Mouse (Mus musculus): ENCODE measurements at regions not wholly inside any gene's neighbourhood (a gene's known extent, or its start where the extent isn't known, plus 50 kb on each side); places are given as distances from the start of the nearest gene placed in this dataset.
"Not testable (repeated sequence)": the region's sequence is repeated elsewhere in the genome, so short reads cannot be mapped to it uniquely, and the experiment has no call there.

GRCm38 (mm10) chr9:43857988-43858387 lies 114.2 kb downstream of the Nectin1 start:
- DNase-seq (ENCODE audit: low read depth), result no peak

- DNase-seq (ENCODE audit: low read depth), result no peak
These were observed 115.0 kb downstream of the Nectin1 start for GRCm38 (mm10) chr9:43858761-43859160.

- no peak for DNase-seq (ENCODE audit: low read depth)
These were observed 116.5 kb downstream of the Nectin1 start for GRCm38 (mm10) chr9:43860264-43860663.

- DNase-seq (ENCODE audit: low read depth), result no peak
These were observed 117.6 kb downstream of the Nectin1 start for GRCm38 (mm10) chr9:43861375-43861774.

- not testable (repeated sequence) for DNase-seq (ENCODE audit: low read depth)
These were observed 118.2 kb downstream of the Nectin1 start for GRCm38 (mm10) chr9:43862034-43862433.

- DNase-seq (ENCODE audit: low read depth), result no peak
These were observed 120.0 kb downstream of the Nectin1 start for GRCm38 (mm10) chr9:43863609-43864397.

GRCm38 (mm10) chr9:43866802-43867201 lies 123.0 kb downstream of the Nectin1 start:
- DNase-seq (ENCODE audit: low read depth), result no peak

- no peak for DNase-seq (ENCODE audit: low read depth)
These were observed 130.1 kb downstream of the Nectin1 start for GRCm38 (mm10) chr9:43873841-43874240.

GRCm38 (mm10) chr9:43874332-43874731 lies 130.5 kb downstream of the Nectin1 start:
- no peak for DNase-seq (ENCODE audit: low read depth)

GRCm38 (mm10) chr9:43879220-43879968 lies 135.6 kb downstream of the Nectin1 start:
- no peak for DNase-seq (ENCODE audit: low read depth)

GRCm38 (mm10) chr9:43879969-43880396 lies 136.2 kb downstream of the Nectin1 start:
- no peak for DNase-seq (ENCODE audit: low read depth)

- no peak for DNase-seq (ENCODE audit: low read depth)
These were observed 149.3 kb downstream of the Nectin1 start for GRCm38 (mm10) chr9:43893086-43893485.

- DNase-seq (ENCODE audit: low read depth), result no peak
These were observed 143.9 kb upstream of the Thy1 start for GRCm38 (mm10) chr9:43899239-43899638.

- no peak for DNase-seq (ENCODE audit: low read depth)
These were observed 134.9 kb upstream of the Thy1 start for GRCm38 (mm10) chr9:43908325-43908724.

GRCm38 (mm10) chr9:43915015-43915414 lies 128.2 kb upstream of the Thy1 start:
- no peak for DNase-seq (ENCODE audit: low read depth)

- no peak for DNase-seq (ENCODE audit: low read depth)
These were observed 125.7 kb upstream of the Thy1 start for GRCm38 (mm10) chr9:43917467-43917866.

- no peak for DNase-seq (ENCODE audit: low read depth)
These were observed 124.2 kb upstream of the Thy1 start for GRCm38 (mm10) chr9:43919010-43919409.

GRCm38 (mm10) chr9:43920053-43920754 lies 123.0 kb upstream of the Thy1 start:
- DNase-seq (ENCODE audit: low read depth), result peak; percentile 73

GRCm38 (mm10) chr9:43922231-43922630 lies 121.0 kb upstream of the Thy1 start:
- no peak for DNase-seq (ENCODE audit: low read depth)

- DNase-seq (ENCODE audit: low read depth), result no peak
These were observed 120.1 kb upstream of the Thy1 start for GRCm38 (mm10) chr9:43923088-43923487.

GRCm38 (mm10) chr9:43924795-43925194 lies 118.4 kb upstream of the Thy1 start:
- peak; percentile 23 for DNase-seq (ENCODE audit: low read depth)

- no peak for DNase-seq (ENCODE audit: low read depth)
These were observed 113.7 kb upstream of the Thy1 start for GRCm38 (mm10) chr9:43929312-43930036.
